Mouse (Mus musculus): ENCODE data around the gene Fgf15. TPM values are rescaled to one million over a fixed set of nuclear protein-coding genes. Genes with fewer than 3 reads are reported as not detected.

Gene Fgf15
- polyA plus RNA-seq, 1 experiment: not detected

DNA sequence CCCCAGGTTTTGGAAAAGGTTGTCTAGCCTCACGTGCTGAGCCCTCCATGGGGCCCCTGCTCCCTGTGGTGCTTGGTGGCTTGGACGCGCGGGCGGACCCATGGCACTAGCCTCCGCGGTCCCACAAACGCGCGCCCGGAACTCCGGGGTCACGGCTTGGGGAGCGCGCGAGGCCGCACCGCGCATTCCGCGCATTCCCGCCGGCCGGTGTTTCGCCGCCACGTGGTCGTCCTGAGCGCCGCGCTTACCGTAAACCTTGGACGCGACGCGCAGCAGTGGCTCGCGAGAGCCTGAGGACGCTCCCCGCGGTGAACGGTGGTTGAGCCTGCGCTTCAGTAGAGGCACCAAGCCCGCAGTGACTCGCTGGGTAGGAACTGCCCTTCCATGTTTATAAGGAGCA lies 46.9 kb downstream of the Fgf15 start:
- H3K27me3 ChIP-seq (ENCODE audit: control insufficient read depth, insufficient read depth, low read length): peaks cover 13% of the 10 kb centered on the region
- 1% methylated on average over 45 of the region's 45 CpGs for WGBS
- peaks cover 16% of the 10 kb centered on the region for H3K4me1 ChIP-seq (ENCODE audit: control insufficient read depth, insufficient read depth, insufficient read length)
- H3K27ac ChIP-seq (ENCODE audit: insufficient read depth, low read length): no peak overlapping the region
- no peak for TF ChIP-seq CTCF (IDR thresholded peaks at IDR 0.05; ENCODE audit: extremely low read depth, insufficient read depth, insufficient read length, insufficient replicate concordance)
- no peak for TF ChIP-seq POLR2A (IDR thresholded peaks at IDR 0.05; ENCODE audit: low read depth, low read length)
- H3K4me3 ChIP-seq (ENCODE audit: extremely low read depth, insufficient read depth, insufficient read length): peak overlapping the region; percentile 38; the same call in 1 of the 2 replicates
- DNase-seq (ENCODE audit: low read depth in 1 of 2, low spot score in 2 of 2): peak in 1 of 2 experiments; percentile 39
- no peaks in the 10 kb centered on the region for H3K36me3 ChIP-seq (ENCODE audit: control insufficient read depth, insufficient read depth, low read length)

Other genes starting within 250 kb of the Fgf15 start
- gene Ano1, start 144.6 kb upstream of the Fgf15 start, polyA plus RNA-seq (2012; rRNA removed): 6.5 and 7.4 TPM in 2 replicates
- gene Fgf3, start 58.4 kb upstream of the Fgf15 start, polyA plus RNA-seq (2012; rRNA removed): 0.27 TPM in 1 of 2 replicates, not detected in the other
- gene Fgf4, start 49.2 kb upstream of the Fgf15 start, polyA plus RNA-seq (2012; rRNA removed): not detected in 2 replicates
- gene LTO1, start 18.6 kb downstream of the Fgf15 start, polyA plus RNA-seq (2012; rRNA removed): 8.4 and 9.3 TPM in 2 replicates
- gene Ccnd1, start 43.4 kb downstream of the Fgf15 start, polyA plus RNA-seq (2012; rRNA removed): 34.9 and 35.0 TPM in 2 replicates